ENCODE assay signal across 25 mouse cellular contexts in genomic region chr5:93184548-93184947, GRCm38 (mm10). TPM values are rescaled to one million over a fixed set of nuclear protein-coding genes. Genes with fewer than 3 reads are reported as not detected.
A peak's percentile ranks its signal among the peaks of the same experiment; 100 is the strongest.
DNase-seq lines count a peak whose midpoint lies in the region; ATAC-seq and TF ChIP-seq lines count a peak whose summit lies in the region.
"Had no signal": no experiment of that assay in that cellular context is flagged by ENCODE, and none has a peak within 500 bp of the region (broad histone marks: within the 10 kb centered on the region; RNA-seq: fewer than 3 reads in every experiment).

No protein-coding gene starts in this region.

- TF ChIP-seq RAD21 in CH12.LX (IDR thresholded peaks at IDR 0.05; ENCODE audit: low read depth, low read length), result no peak

- H3K9ac ChIP-seq in liver, embryonic 12.5 days, result no peak overlapping the region
- no peak overlapping the region for H3K9ac ChIP-seq in CH12.LX (ENCODE audit: insufficient read depth, low read depth)
- H3K9ac ChIP-seq: embryonic facial prominence, embryonic 13.5 days; embryonic facial prominence, embryonic 15.5 days; forebrain, embryonic 13.5 days; forebrain, embryonic 15.5 days; forebrain, postnatal 0 days had no signal

- TF ChIP-seq POLR2A in CH12.LX (IDR thresholded peaks at IDR 0.05; ENCODE audit: low read depth, low read length), result no peak

- 0 out of 2 replicates have a peak, but pooled peaks have one; percentile 13 for ATAC-seq in liver, embryonic 12.5 days
- 0 out of 2 replicates have a peak, but pooled peaks have one; percentile 20 for ATAC-seq in erythroblast, adult 5-6 weeks (replicated peaks; ENCODE audit: low FRiP score, poor library complexity, severe bottlenecking)
- ATAC-seq: activated CD4-positive, CD25-positive, alpha-beta regulatory T cell, adult 4 months; forebrain, embryonic 13.5 days; forebrain, embryonic 15.5 days; forebrain, postnatal 0 days; Patski had no signal

- H3K9me3 ChIP-seq in liver, embryonic 12.5 days (replicated peaks), result no peaks in the 10 kb centered on the region
- no peaks in the 10 kb centered on the region for H3K9me3 ChIP-seq in CH12.LX (replicated peaks; ENCODE audit: low read length)
- H3K9me3 ChIP-seq: embryonic facial prominence, embryonic 13.5 days; embryonic facial prominence, embryonic 15.5 days; forebrain, embryonic 13.5 days; forebrain, embryonic 15.5 days; G1E had no signal

- H3K27ac ChIP-seq in liver, embryonic 12.5 days, result no peak overlapping the region
- H3K27ac ChIP-seq in CH12.LX (ENCODE audit: insufficient read depth, low read depth), result no peak overlapping the region
- H3K27ac ChIP-seq: embryonic facial prominence, embryonic 13.5 days; embryonic facial prominence, embryonic 15.5 days; forebrain, embryonic 13.5 days; forebrain, embryonic 15.5 days had no signal

- in situ Hi-C loops in CH12.LX (cut with MboI; ENCODE audit: low pct_ligation_motif_present, low pct_unique_long_range_greater_than_20kb, low sequenced_read_pairs), result no loop called here

- no peaks in the 10 kb centered on the region for H3K79me2 ChIP-seq in CH12.LX (replicated peaks; ENCODE audit: control insufficient read depth, extremely low read depth, insufficient read depth, poor library complexity, severe bottlenecking)

- no peak overlapping the region for H3K4me3 ChIP-seq in liver, embryonic 12.5 days
- H3K4me3 ChIP-seq in CH12.LX (replicated peaks in 1 of 3; ENCODE audit: low read depth in 2 of 3, low read length in 2 of 3, poor library complexity in 1 of 3), result no peak overlapping the region
- H3K4me3 ChIP-seq: embryonic facial prominence, embryonic 13.5 days; embryonic facial prominence, embryonic 15.5 days; forebrain, embryonic 13.5 days; forebrain, embryonic 15.5 days had no signal

- TF ChIP-seq EP300 in CH12.LX (IDR thresholded peaks at IDR 0.05; ENCODE audit: low read length), result no peak

- H3K36me3 ChIP-seq in liver, embryonic 12.5 days, result peaks cover 79% of the 10 kb centered on the region
- H3K36me3 ChIP-seq in CH12.LX (replicated peaks in 1 of 2; ENCODE audit: control insufficient read depth in 1 of 2, insufficient read depth in 1 of 2, low read length in 1 of 2), result peaks cover 43 to 76% of the 10 kb centered on the region in 2 experiments

- H3K27me3 ChIP-seq in liver, embryonic 12.5 days (replicated peaks), result no peaks in the 10 kb centered on the region
- H3K27me3 ChIP-seq in CH12.LX (replicated peaks), result no peaks in the 10 kb centered on the region
- H3K27me3 ChIP-seq: embryonic facial prominence, embryonic 13.5 days; embryonic facial prominence, embryonic 15.5 days; forebrain, embryonic 13.5 days; forebrain, embryonic 15.5 days; Patski had no signal

- H3K4me2 ChIP-seq in liver, embryonic 12.5 days, result no peak overlapping the region
- no peak overlapping the region for H3K4me2 ChIP-seq in CH12.LX (ENCODE audit: insufficient read depth, low read depth, poor library complexity, severe bottlenecking)
- H3K4me2 ChIP-seq: embryonic facial prominence, embryonic 13.5 days; embryonic facial prominence, embryonic 15.5 days; forebrain, embryonic 13.5 days; forebrain, embryonic 15.5 days had no signal

- dilution Hi-C loops in CH12.LX (cut with MboI; ENCODE audit: extremely low pct_ligation_motif_present, extremely low pct_unique_long_range_greater_than_20kb, low sequenced_read_pairs), result no loop called here

- 86% methylated on average over 6 of the region's 6 CpGs for WGBS in liver, embryonic 12.5 days (ENCODE audit: insufficient replicate concordance)

- TF ChIP-seq CTCF in CH12.LX (conservative IDR thresholded peaks at IDR 0.05 in 1 of 2, IDR thresholded peaks at IDR 0.05 in 1 of 2; ENCODE audit: low read depth in 2 of 2, low read length in 2 of 2), result no peak

- DNase-seq in liver (no peak), CH12.LX (ENCODE audit: extremely low read depth) (no peak)
- DNase-seq in embryo, embryonic 10 days (ENCODE audit: low spot score), result no peak
- DNase-seq in spleen, adult 18-20 months, result no peak
- DNase-seq: adrenal gland, adult 8-10 months; adrenal gland, postnatal 14 days; adrenal gland, postnatal 36 days; cerebellum, adult 11-12 months; cerebellum, adult 2 months; cerebellum, adult 9-10 months; cerebellum, postnatal 10 days; cerebellum, postnatal 25 days; embryo, embryonic 11 days; forebrain, postnatal 0 days had no signal

- H3K4me1 ChIP-seq in liver, embryonic 12.5 days, result no peaks in the 10 kb centered on the region
- no peaks in the 10 kb centered on the region for H3K4me1 ChIP-seq in CH12.LX (ENCODE audit: control insufficient read depth in 1 of 2, insufficient read depth in 2 of 2)
- H3K4me1 ChIP-seq: embryonic facial prominence, embryonic 15.5 days; forebrain, embryonic 13.5 days; forebrain, embryonic 15.5 days had no signal

TF ChIP-seq in CH12.LX, 34 proteins besides CTCF, POLR2A, EP300 and RAD21:
- TF ChIP-seq POLR2AphosphoS2 (IDR thresholded peaks at IDR 0.05; ENCODE audit: low read depth, low read length) (0 out of 2 replicates have a peak, but pooled peaks have one; percentile 16), ZNF384 (IDR thresholded peaks at IDR 0.05; ENCODE audit: low read depth, low read length) (no peak)
TF ChIP-seq in CH12.LX: peak in this region for 1.

RNA-seq across cellular contexts. Expression of gene Ccni, which starts 21.7 kb away (rescaled TPM):
- 50.1 and 60.9 TPM in 2 replicates for polyA plus RNA-seq in liver, embryonic 12.5 days (2016; fragmentation: Nextera tagmentation; extraction: Ambion mirVana)
- total RNA-seq in CH12.LX (2012; rRNA removed) (30.1 and 34.7 TPM in 2 replicates), CH12.LX (2014; rRNA removed) (91.6 and 93.3 TPM in 2 replicates)
- 59.5 and 82.1 TPM in 2 replicates for polyA plus RNA-seq in CH12.LX (2012; ENCODE audit: insufficient read length, low read depth)
- 121 and 147 TPM in 2 replicates for total RNA-seq in erythroblast, adult 5-6 weeks (2015; ENCODE audit: low replicate concordance)
- total RNA-seq in erythroblast, adult 5-6 weeks (2017; ENCODE audit: low replicate concordance), result 143 and 150 TPM in 2 replicates

RNA-seq across cellular contexts. Expression of gene 2010109A12Rik, which starts 21.8 kb away (rescaled TPM):
- polyA plus RNA-seq in liver, embryonic 12.5 days (2016; fragmentation: Nextera tagmentation; extraction: Ambion mirVana), result 1.2 and 1.3 TPM in 2 replicates
- total RNA-seq in CH12.LX (2012; rRNA removed) (0.25 and 0.42 TPM in 2 replicates), CH12.LX (2014; rRNA removed) (not detected in 2 replicates)
- 0.38 TPM in 1 of 2 replicates, not detected in the other for polyA plus RNA-seq in CH12.LX (2012; ENCODE audit: insufficient read length, low read depth)
- total RNA-seq in erythroblast, adult 5-6 weeks (2015; ENCODE audit: low replicate concordance), result 1.0 TPM in 1 of 2 replicates, not detected in the other
- 1.3 and 4.8 TPM in 2 replicates for total RNA-seq in erythroblast, adult 5-6 weeks (2017; ENCODE audit: low replicate concordance)
- polyA plus RNA-seq: C2C12; cortical plate, adult 2 months had no signal
